Mouse (Mus musculus) regulatory T cell (primary cell): ENCODE results near the gene Aim2.
"Not testable (repeated sequence)": the region's sequence is repeated elsewhere in the genome, so short reads cannot be mapped to it uniquely, and the experiment has no call there.

Source experiments
- in situ Hi-C: fragments of 300-600 bp; cut with MboI, MseI; formaldehyde crosslinking; loops from one replicate; pipeline ENCODE4 v1.15.1; 2025; ENCODE audit warnings: high pct_unique_total_duplicates

Aim2 gene

GRCm38 (mm10) chr1:173443061-173443460, 92.4 kb downstream of the Aim2 start:
- in situ Hi-C loops: no loop called here

DNA sequence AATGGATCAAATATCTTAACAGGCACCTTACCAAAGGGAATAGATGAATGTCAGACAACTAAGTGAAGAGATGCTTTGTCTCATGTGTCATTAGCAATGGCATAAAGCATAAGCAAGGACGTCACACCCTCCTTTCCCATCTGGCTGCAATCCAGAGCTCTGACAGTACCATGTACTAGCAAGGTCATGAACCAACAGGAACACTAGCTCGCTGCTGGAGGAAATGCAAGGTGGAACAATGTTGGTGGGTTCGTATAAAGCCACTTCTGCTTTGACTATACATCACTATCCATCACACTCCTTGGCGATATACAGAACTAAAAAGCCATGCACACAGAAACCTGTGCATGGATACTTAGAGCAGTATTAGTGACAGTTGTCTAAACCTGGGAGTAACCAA, 96.4 kb downstream of the Aim2 start:
- in situ Hi-C loops: no loop called here

DNA sequence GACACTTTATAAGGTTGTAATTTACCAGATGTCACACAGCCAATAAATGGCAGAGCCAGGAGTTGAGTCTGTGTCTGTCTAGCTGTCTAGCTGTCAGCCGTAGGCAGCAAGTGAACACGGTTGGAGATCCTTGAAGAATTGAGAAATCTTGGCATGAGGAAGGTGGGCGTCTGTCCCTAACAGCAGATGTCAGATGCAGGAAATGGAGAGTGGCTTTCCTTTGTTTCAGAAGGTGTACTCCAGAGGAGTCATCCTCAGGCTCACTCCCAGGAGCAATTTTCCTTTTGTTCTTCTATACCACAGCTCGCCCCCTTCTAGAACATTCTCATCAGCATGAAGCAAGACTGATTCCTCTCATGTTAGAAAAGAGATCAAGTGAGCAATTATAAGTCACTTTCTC, 99.9 kb downstream of the Aim2 start:
- in situ Hi-C loops: loop anchor here (10.0 to 25.0 kb wide), 3 partner anchors 412 to 1024 kb away; partner anchors contain the start of gene Olfr231

GRCm38 (mm10) chr1:173451665-173452064, 101.0 kb downstream of the Aim2 start:
- in situ Hi-C loops: loop anchor here (10.0 to 25.0 kb wide), 3 partner anchors 411 to 1023 kb away; partner anchors contain the start of gene Olfr231

DNA sequence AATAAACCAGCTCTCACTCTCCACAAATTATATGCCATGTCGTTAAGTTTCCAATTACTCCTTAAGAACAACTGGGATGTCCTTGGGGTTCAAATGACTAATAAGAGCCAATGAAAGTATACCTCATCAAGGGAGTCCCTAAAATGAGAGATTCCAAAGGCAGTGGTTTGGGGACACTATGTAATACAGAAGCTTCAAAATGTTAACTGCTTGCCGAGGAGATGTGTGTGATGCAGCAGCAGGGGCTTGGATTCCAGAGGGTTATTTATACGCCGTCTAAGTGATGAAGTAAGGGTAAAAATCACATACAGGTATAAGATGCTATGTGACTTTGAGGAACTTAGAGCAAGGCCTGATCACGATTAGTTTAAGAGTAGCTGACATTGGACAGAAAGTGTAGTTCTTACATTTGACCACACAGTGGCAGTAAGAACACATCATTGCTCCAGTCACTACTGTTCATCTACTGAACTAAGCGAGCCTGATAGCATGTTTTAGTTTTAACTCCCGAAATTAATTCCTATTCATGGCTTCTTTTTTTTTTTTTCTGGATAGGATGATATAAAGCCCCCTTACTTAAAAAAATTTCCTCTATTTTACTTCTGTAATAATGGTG, 105.6 kb downstream of the Aim2 start:
- in situ Hi-C loops: loop anchor here (10.0 to 25.0 kb wide), 3 partner anchors 406 to 1019 kb away; partner anchors contain the start of gene Olfr231

GRCm38 (mm10) chr1:173456761-173457160, 106.1 kb downstream of the Aim2 start:
- in situ Hi-C loops: loop anchor here (10.0 to 25.0 kb wide), 3 partner anchors 406 to 1018 kb away; partner anchors contain the start of gene Olfr231

- in situ Hi-C loops: not testable (repeated sequence)
Measured at GRCm38 (mm10) chr1:173480399-173481181, 129.9 kb downstream of the Aim2 start.

DNA sequence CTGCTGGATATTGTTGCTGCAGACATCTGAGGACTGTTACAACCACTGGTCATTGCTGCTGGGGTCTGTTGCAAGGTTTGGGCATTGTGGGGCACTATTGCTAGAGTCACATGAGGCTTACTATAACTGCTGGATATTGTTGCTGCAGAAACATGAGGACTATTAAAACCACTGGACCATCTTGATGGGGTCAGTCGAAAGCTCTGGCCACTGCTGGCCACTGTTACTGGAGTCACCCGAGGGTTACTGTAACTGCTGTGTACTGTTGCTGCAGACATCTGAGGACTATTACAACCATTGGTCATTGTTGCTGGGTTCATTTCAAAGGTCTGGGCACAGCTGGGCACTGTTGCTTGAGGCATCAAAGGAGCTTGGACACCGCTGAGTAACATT, 130.5 kb downstream of the Aim2 start:
- in situ Hi-C loops: not testable (repeated sequence)

- in situ Hi-C loops: not testable (repeated sequence)
Measured at GRCm38 (mm10) chr1:173490812-173491480, 140.3 kb downstream of the Aim2 start, which contains the start of gene Ifi206. Gene Ifi206, minus strand, starts transcription at chr1:173491041.

DNA sequence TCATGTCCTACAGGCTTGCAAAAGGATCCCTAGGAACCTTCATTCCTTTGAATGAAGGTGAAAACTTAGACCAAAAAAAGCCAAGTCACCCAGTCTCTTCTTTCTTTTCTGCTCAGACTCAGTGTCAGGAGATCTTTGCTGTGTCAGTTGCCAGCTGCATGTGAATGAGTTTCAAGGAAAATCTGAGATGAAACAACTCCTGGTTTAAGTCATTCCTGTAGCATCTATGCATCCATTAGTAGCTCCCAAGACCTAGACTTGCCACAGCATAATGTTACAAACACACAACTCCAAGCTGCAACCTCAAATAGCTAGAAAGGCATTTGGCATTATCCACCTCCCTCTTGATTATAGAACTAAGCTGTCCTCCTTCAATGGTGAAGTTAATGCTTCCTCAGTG, 140.8 kb downstream of the Aim2 start:
- in situ Hi-C loops: not testable (repeated sequence)

GRCm38 (mm10) chr1:173510595-173510994, 159.9 kb downstream of the Aim2 start:
- in situ Hi-C loops: loop anchor here (10.0 kb wide), 1 partner anchor 114 kb away; no protein-coding TSS in a partner anchor
